Mouse (Mus musculus) forebrain, embryonic 15.5 days (tissue): ENCODE measurements around the gene Adamts8. TPM values are rescaled to one million over a fixed set of nuclear protein-coding genes. Genes with fewer than 3 reads are reported as not detected.

Experiments used
- ATAC-seq: fragments of 200-750 bp; cut with Nextera tagmentation; replicated peaks from 2 replicates; pipeline ENCODE4 v1.8.0; 2017; ENCODE audit warnings: mild to moderate bottlenecking, moderate TSS enrichment, moderate library complexity
- H3K27ac ChIP-seq: fragments of 300-500 bp; sonication (generic); replicated peaks from 2 replicates; pipeline ENCODE4 v1.5.1; 2015; ENCODE audit warnings: mild to moderate bottlenecking, inconsistent platforms
- H3K27me3 ChIP-seq: fragments of 300-500 bp; sonication (generic); 2 replicates; pipeline ENCODE4 v1.6.1; 2015; ENCODE audit warnings: inconsistent platforms
- H3K36me3 ChIP-seq: fragments of 300-500 bp; sonication (generic); 2 replicates; pipeline ENCODE4 v1.6.1; 2015; ENCODE audit warnings: mild to moderate bottlenecking, inconsistent platforms
- H3K4me1 ChIP-seq: fragments of 300-500 bp; sonication (generic); 2 replicates; pipeline ENCODE4 v1.6.1; 2015; ENCODE audit warnings: inconsistent platforms
- H3K4me2 ChIP-seq: fragments of 300-500 bp; sonication (generic); replicated peaks from 2 replicates; pipeline ENCODE4 v1.6.1; 2015; ENCODE audit warnings: mild to moderate bottlenecking, inconsistent platforms
- H3K4me3 ChIP-seq: fragments of 300-500 bp; sonication (generic); 2 replicates; pipeline ENCODE4 v1.5.1; 2015; ENCODE audit warnings: mild to moderate bottlenecking, inconsistent platforms
- H3K9ac ChIP-seq: fragments of 300-500 bp; sonication (generic); replicated peaks from 2 replicates; pipeline ENCODE4 v1.6.1; 2015; ENCODE audit warnings: mild to moderate bottlenecking, inconsistent platforms
- H3K9me3 ChIP-seq: fragments of 300-500 bp; sonication (generic); 2 replicates; pipeline ENCODE4 v1.6.1; 2016; ENCODE audit warnings: inconsistent platforms
- WGBS: fragments of 180-500 bp; shearing (Covaris S2); methylation state at CpG from one replicate; pipeline ENCODE4 v1.1.7; 2015; ENCODE audit warnings: mixed read lengths; 5-methylcytosine and 5-hydroxymethylcytosine counted together
- polyA plus RNA-seq: library from polyadenylated mRNA; unstranded; fragments of >200 nt; fragmentation: Nextera tagmentation; extraction: Ambion mirVana; gene quantifications from 2 replicates; pipeline ENCODE4 v1.2.1, GENCODE M21; 2015

The Adamts8 gene
- polyA plus RNA-seq, 1 experiment from 2014 or later: 1.6 TPM

- no peaks in the 10 kb centered on the region for H3K27me3 ChIP-seq
- H3K4me1 ChIP-seq: no peaks in the 10 kb centered on the region
- no peak for ATAC-seq
- no peak overlapping the region for H3K9ac ChIP-seq
- H3K9me3 ChIP-seq: no peaks in the 10 kb centered on the region
- no peak overlapping the region for H3K4me2 ChIP-seq
- 80% methylated on average over 10 of the region's 10 CpGs for WGBS
- H3K36me3 ChIP-seq: no peaks in the 10 kb centered on the region
- H3K4me3 ChIP-seq: no peak overlapping the region
- no peak overlapping the region for H3K27ac ChIP-seq
Observed at GRCm38 (mm10) chr9:31000641-31001040, 58.3 kb downstream of the Adamts8 start.

GRCm38 (mm10) chr9:31002528-31002927 lies 60.2 kb downstream of the Adamts8 start:
- no peak overlapping the region for H3K4me2 ChIP-seq
- WGBS: 87% methylated on average over 4 of the region's 4 CpGs
- H3K4me3 ChIP-seq: no peak overlapping the region
- no peak overlapping the region for H3K27ac ChIP-seq
- H3K4me1 ChIP-seq: no peaks in the 10 kb centered on the region
- no peak for ATAC-seq
- no peaks in the 10 kb centered on the region for H3K9me3 ChIP-seq
- no peak overlapping the region for H3K9ac ChIP-seq
- no peaks in the 10 kb centered on the region for H3K36me3 ChIP-seq
- no peaks in the 10 kb centered on the region for H3K27me3 ChIP-seq

- 83% methylated on average over 2 of the region's 2 CpGs for WGBS
- Histone ChIP-seq H3K4me2 (no peak overlapping the region), H3K9ac (no peak overlapping the region), H3K27me3 (no peaks in the 10 kb centered on the region), H3K36me3 (no peaks in the 10 kb centered on the region), H3K9me3 (no peaks in the 10 kb centered on the region), H3K27ac (no peak overlapping the region), H3K4me3 (no peak overlapping the region), H3K4me1 (no peaks in the 10 kb centered on the region)
- ATAC-seq: no peak
Observed at GRCm38 (mm10) chr9:31009334-31009733, 67.0 kb downstream of the Adamts8 start.

- no peak overlapping the region for H3K4me3 ChIP-seq
- H3K27me3 ChIP-seq: no peaks in the 10 kb centered on the region
- 86% methylated on average over 3 of the region's 3 CpGs for WGBS
- ATAC-seq: no peak
- no peaks in the 10 kb centered on the region for H3K4me1 ChIP-seq
- no peak overlapping the region for H3K27ac ChIP-seq
- no peaks in the 10 kb centered on the region for H3K9me3 ChIP-seq
- H3K9ac ChIP-seq: no peak overlapping the region
- no peaks in the 10 kb centered on the region for H3K36me3 ChIP-seq
- no peak overlapping the region for H3K4me2 ChIP-seq
Observed at GRCm38 (mm10) chr9:31010040-31010439, 67.7 kb downstream of the Adamts8 start.

GRCm38 (mm10) chr9:31010749-31011148 lies 68.4 kb downstream of the Adamts8 start:
- Histone ChIP-seq H3K9me3 (no peaks in the 10 kb centered on the region), H3K4me2 (no peak overlapping the region), H3K4me1 (no peaks in the 10 kb centered on the region), H3K27me3 (no peaks in the 10 kb centered on the region), H3K4me3 (no peak overlapping the region), H3K27ac (no peak overlapping the region), H3K9ac (no peak overlapping the region), H3K36me3 (no peaks in the 10 kb centered on the region)
- WGBS: 71% methylated on average over 3 of the region's 3 CpGs
- ATAC-seq: no peak

- Histone ChIP-seq H3K9me3 (no peaks in the 10 kb centered on the region), H3K36me3 (no peaks in the 10 kb centered on the region), H3K27ac (no peak overlapping the region), H3K4me1 (no peaks in the 10 kb centered on the region), H3K27me3 (no peaks in the 10 kb centered on the region), H3K4me3 (no peak overlapping the region), H3K9ac (no peak overlapping the region), H3K4me2 (no peak overlapping the region)
- ATAC-seq: no peak
- WGBS: 55% methylated on average over 1 of the region's 1 CpGs
Observed at GRCm38 (mm10) chr9:31011533-31011932, 69.2 kb downstream of the Adamts8 start.

- Histone ChIP-seq H3K27me3 (no peaks in the 10 kb centered on the region), H3K9ac (no peak overlapping the region), H3K4me2 (no peak overlapping the region), H3K9me3 (no peaks in the 10 kb centered on the region), H3K27ac (no peak overlapping the region), H3K36me3 (no peaks in the 10 kb centered on the region), H3K4me1 (no peaks in the 10 kb centered on the region), H3K4me3 (no peak overlapping the region)
- 90% methylated on average over 4 of the region's 4 CpGs for WGBS
- no peak for ATAC-seq
Observed at GRCm38 (mm10) chr9:31012674-31013073, 70.3 kb downstream of the Adamts8 start.

- 88% methylated on average over 4 of the region's 4 CpGs for WGBS
- Histone ChIP-seq H3K4me3 (no peak overlapping the region), H3K9ac (no peak overlapping the region), H3K27ac (no peak overlapping the region), H3K36me3 (no peaks in the 10 kb centered on the region), H3K9me3 (no peaks in the 10 kb centered on the region), H3K27me3 (no peaks in the 10 kb centered on the region), H3K4me1 (no peaks in the 10 kb centered on the region), H3K4me2 (no peak overlapping the region)
- no peak for ATAC-seq
Observed at GRCm38 (mm10) chr9:31013415-31013814, 71.1 kb downstream of the Adamts8 start.

Other genes starting within 250 kb of the Adamts8 start
- 2.7 and 3.5 TPM in 2 replicates for gene Adamts15, start 20.1 kb upstream of the Adamts8 start, polyA plus RNA-seq
- gene Zbtb44, start 88.1 kb downstream of the Adamts8 start, polyA plus RNA-seq: 5.0 and 5.6 TPM in 2 replicates
- gene St14, start 189.3 kb downstream of the Adamts8 start, polyA plus RNA-seq: 0.27 and 0.36 TPM in 2 replicates